Mouse (Mus musculus): ENCODE measurements around the gene Rrp8.
"Not testable (repeated sequence)": the region's sequence is repeated elsewhere in the genome, so short reads cannot be mapped to it uniquely, and the experiment has no call there.

Rrp8 gene

GRCm38 (mm10) chr7:105743926-105744590 lies 6.9 kb upstream of the Rrp8 start, which contains the start of gene Taf10:
TSS of gene Taf10 (minus strand) at chr7:105744361.
- peak; percentile 87 for DNase-seq (ENCODE audit: low spot score)

- not testable (repeated sequence) for DNase-seq (ENCODE audit: low spot score)
Observed at GRCm38 (mm10) chr7:105743246-105743925, 6.2 kb upstream of the Rrp8 start.

GRCm38 (mm10) chr7:105742539-105743215 lies 5.5 kb upstream of the Rrp8 start:
- not testable (repeated sequence) for DNase-seq (ENCODE audit: low spot score)

- DNase-seq (ENCODE audit: low spot score): no peak
Observed at GRCm38 (mm10) chr7:105741978-105742377, 4.8 kb upstream of the Rrp8 start.

- DNase-seq (ENCODE audit: low spot score): no peak
Observed at GRCm38 (mm10) chr7:105740851-105741250, 3.7 kb upstream of the Rrp8 start.

GRCm38 (mm10) chr7:105740089-105740795 lies 3.1 kb upstream of the Rrp8 start:
- DNase-seq (ENCODE audit: low spot score): no peak

GRCm38 (mm10) chr7:105738948-105739347 lies 1.8 kb upstream of the Rrp8 start:
- no peak for DNase-seq (ENCODE audit: low spot score)

GRCm38 (mm10) chr7:105738286-105738685 lies 1.1 kb upstream of the Rrp8 start:
- no peak for DNase-seq (ENCODE audit: low spot score)

GRCm38 (mm10) chr7:105737648-105738047 lies 463 bp upstream of the Rrp8 start:
- DNase-seq (ENCODE audit: low spot score): no peak

- DNase-seq (ENCODE audit: low spot score): peak; percentile 95
Observed at GRCm38 (mm10) chr7:105736264-105736901, 802 bp downstream of the Rrp8 start, which contains the start of gene Ilk. TSS of gene Ilk (plus strand) at chr7:105736592.

GRCm38 (mm10) chr7:105735464-105735863 lies 1.7 kb downstream of the Rrp8 start:
- not testable (repeated sequence) for DNase-seq (ENCODE audit: low spot score)

- no peak for DNase-seq (ENCODE audit: low spot score)
Observed at GRCm38 (mm10) chr7:105734826-105735225, 2.4 kb downstream of the Rrp8 start.

- DNase-seq (ENCODE audit: low spot score): no peak
Observed at GRCm38 (mm10) chr7:105733836-105734235, 3.3 kb downstream of the Rrp8 start.

GRCm38 (mm10) chr7:105728701-105729428 lies 8.3 kb downstream of the Rrp8 start:
- no peak for DNase-seq (ENCODE audit: low spot score)

- DNase-seq (ENCODE audit: low spot score): no peak
Observed at GRCm38 (mm10) chr7:105726980-105727325, 10.2 kb downstream of the Rrp8 start.

- peak; percentile 78 for DNase-seq (ENCODE audit: low spot score)
Observed at GRCm38 (mm10) chr7:105726144-105726979, 10.8 kb downstream of the Rrp8 start.

- no peak for DNase-seq (ENCODE audit: low spot score)
Observed at GRCm38 (mm10) chr7:105721916-105722315, 15.3 kb downstream of the Rrp8 start.

GRCm38 (mm10) chr7:105715366-105715765 lies 21.8 kb downstream of the Rrp8 start:
- DNase-seq (ENCODE audit: low spot score): no peak

GRCm38 (mm10) chr7:105708733-105709132 lies 28.5 kb downstream of the Rrp8 start:
- no peak for DNase-seq (ENCODE audit: low spot score)

GRCm38 (mm10) chr7:105703816-105704215 lies 33.4 kb downstream of the Rrp8 start:
- DNase-seq (ENCODE audit: low spot score): no peak

Measured in layer of hippocampus, adult 11-12 months (tissue).